Mouse (Mus musculus) left cerebral cortex, postnatal 10 days (tissue): ENCODE results near the gene Fam71e1. TPM values are rescaled to one million over a fixed set of nuclear protein-coding genes. Genes with fewer than 3 reads are reported as not detected.

ENCODE experiments used
- DNase-seq, 2 experiments: peaks; one replicate each; pipeline ENCODE4 v3.0.0; 2021 to 2022; ENCODE audit warnings: low spot score in 2 of 2, mixed read lengths in 1 of 2; ENCODE audit errors: extremely low spot score in 1 of 2
- intact Hi-C: fragments of 180-260 bp; cut with DNase I; formaldehyde crosslinking; loops from one replicate; pipeline ENCODE4 v1.15.1; 2025
- total RNA-seq, 2 experiments: library from RNA; stranded (reverse); gene quantifications; 2 replicates each; pipeline ENCODE4 v1.2.3; 2021

The Fam71e1 gene
- total RNA-seq, 2 experiments from 2014 or later, result 24.4 to 26.8 TPM

DNA sequence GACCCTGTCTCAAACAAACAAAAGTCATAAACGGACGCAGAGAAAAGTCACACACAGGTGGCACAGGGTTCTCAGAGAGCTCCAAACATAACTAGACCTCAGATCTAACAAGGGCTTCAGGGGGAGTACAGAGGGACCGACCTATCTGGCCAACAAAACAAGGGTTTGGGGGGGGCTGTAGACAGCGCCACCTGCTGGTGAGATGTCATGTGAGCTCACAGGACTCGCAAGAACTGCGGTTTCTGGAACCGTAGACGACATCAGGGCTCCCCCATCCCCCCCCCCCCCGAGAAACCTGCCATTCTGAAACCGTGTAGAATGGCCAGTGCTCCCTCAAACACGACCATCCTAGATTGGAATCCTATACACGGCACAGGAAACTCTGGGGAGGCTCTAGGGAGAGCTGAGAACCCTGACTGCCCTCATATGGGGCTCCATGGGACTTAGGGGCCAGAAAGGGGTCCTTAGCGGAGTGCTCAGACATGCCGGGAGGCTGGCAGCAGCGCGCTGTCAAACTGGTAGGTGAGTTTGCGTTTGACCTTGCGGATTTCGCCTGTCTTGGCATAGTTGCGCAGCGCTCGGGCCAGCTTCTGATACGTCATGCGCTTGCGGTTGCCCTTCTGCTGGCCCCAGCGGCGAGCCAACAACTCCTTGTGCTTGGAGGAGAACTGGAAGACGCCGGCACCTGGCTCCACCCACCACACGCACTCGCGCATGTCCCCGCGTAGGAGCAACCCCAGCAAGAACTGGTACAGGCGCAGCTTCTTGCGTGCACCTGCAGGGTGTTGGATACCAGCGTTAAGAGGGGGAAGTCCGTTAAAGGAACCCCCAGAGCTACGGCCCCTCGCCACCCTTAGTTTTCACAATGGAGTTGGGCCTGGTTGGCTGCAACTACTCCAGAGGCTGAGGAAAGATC is 31.4 kb downstream of the Fam71e1 start:
- intact Hi-C loops, result loop anchor here (10.0 kb wide), 1 partner anchor 117 kb away; no protein-coding TSS in a partner anchor
- peak; percentile 53 to 84 for DNase-seq

DNA sequence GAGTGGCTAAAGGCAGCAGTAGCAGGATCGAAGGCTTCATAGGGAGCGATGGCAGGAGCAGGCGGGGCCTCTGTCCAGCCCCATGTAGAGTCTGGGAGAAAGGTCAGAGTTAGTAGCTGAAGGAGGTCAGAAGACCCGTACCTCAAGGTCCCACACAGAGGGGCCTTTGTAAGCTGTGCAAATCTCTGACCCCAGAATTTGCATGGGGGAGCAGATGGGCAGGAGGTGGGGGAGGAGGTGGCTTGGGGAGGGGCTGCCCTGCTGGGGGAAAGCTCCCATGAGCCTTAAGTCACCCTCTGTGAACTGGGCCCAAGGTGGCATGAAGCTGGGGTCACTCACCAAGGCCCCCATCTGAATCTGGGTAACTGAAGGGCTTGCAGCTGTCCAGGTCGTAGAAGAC is 33.1 kb downstream of the Fam71e1 start:
- intact Hi-C loops, result loop anchor here (10.0 kb wide), 1 partner anchor 115 kb away; no protein-coding TSS in a partner anchor
- DNase-seq, result peak in 1 of 2 experiments; percentile 13

DNA sequence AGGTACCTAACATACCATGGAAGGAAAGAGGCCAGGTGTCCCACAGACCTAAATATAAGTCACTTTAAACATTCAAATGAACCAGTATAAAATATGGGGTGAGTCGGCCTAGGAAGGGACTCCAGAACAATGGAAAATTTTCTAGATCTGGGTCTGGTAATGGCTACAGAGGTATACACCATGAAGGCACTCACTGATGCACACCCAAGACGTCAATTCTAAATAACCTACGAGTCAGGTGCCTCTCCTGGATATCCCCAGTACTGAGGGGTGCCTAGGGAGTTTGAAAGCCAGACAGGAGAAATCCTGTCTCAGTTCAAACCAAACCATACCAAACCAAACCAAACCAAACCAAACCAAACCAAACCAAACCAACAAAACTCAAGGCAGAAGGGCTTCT is 34.1 kb downstream of the Fam71e1 start:
- no peak for DNase-seq

DNA sequence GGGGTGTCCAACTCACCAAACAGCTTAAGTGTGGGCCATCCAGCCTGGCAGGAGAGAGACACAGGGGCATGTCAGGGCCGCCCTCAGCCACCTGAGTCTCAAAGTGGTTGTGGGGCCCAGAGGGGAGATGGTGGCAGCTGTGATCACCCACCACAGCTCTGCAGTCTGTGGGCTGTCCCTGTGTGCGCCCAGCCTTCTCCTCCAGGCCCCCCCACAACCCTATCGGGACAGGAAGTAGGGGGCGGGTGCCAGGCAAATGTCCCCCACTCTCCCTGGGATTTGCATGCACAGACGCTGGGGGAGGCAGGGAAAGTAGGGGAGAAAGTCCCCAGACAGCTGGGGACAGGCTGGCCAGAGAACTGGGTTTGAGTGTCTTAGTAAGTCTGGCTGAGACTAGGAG is 34.8 kb downstream of the Fam71e1 start:
- intact Hi-C loops, result no loop called here
- DNase-seq, result peak in 1 of 2 experiments; percentile 20

More for the DNA sequence above, 34.1 kb downstream of the Fam71e1 start:
- intact Hi-C loops, result no loop called here

DNA sequence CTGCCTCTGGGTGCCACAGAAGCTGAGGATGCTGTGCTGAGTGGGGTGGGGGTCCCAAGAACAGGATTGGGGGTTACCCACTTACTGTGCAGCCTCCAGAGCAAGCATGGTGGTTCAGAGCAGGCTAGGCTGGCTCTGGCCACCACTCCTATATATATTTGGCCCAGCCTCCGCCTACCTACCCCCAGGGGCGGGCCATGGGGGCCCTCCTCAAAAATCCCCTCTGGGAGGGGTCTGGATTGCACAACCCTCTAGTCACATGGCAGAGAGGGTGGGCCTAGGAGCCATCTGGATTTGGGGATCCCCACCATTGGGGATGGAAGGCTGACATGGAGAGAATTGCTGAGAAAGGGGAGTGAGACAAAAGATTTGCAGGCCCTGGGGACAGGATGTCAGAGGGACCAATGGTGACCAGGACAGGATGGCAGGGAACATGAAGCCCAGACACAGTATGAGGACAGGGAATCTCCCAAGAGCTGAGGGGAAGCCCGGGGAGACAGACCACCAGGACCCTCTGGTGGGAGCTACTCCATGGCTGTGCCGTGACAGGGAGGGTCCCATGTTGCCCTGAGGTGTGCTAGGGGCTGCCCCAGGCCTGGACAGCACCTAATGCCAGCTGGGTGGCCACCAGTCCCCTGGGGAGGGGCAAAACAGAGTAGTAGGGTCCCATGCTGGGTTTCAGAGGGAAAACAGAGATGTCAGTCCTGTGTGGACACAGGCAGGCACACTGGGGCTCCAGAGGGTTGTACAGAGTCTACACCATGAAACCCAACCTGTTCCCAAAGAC is 35.8 kb downstream of the Fam71e1 start, which contains the start of gene Spib:
Spib (minus strand) TSS at position 126 of the 787 bp plus-strand sequence.
- intact Hi-C loops, result no loop called here
- no peak for DNase-seq

DNA sequence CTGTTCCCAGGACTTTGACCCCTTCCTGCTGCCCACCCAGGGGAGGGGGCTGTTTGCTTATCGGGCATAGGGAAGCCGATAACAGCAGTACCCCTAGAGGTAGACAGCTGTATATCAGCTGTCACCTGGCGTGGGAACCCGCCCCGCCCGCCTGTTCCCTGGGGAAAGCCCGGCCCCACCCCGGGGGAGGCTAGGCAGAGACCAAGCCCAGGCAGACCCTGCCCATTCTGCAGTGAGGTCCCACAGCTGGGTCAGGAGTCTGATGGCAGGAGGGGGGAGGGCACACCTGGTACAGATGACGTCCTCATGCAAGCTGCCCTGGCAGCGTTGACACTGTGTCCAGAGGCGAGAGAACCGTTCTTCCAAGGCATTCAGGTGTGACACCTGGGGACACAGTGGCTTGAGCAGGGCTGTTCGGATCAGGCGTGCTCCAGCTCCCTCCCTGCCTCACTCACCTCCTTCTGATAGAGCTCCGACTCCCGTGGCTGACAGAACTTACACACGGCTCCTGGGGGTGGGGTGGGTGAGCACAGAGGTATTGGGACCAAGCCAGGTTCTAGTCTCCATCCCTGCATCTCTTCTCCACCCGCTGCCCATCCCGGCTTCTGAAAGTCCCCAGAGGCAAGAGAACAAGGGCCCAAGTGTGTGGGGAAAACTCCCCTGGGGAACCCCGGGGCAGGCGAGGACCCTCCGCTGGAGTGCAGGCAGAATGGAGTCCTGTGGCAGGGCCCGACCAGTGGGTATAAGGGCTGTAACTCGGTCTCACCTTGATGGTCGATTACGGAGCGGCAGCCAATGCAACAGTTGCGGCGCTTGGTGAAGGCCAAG is 36.8 kb downstream of the Fam71e1 start:
- intact Hi-C loops, result no loop called here
- DNase-seq, result no peak

DNA sequence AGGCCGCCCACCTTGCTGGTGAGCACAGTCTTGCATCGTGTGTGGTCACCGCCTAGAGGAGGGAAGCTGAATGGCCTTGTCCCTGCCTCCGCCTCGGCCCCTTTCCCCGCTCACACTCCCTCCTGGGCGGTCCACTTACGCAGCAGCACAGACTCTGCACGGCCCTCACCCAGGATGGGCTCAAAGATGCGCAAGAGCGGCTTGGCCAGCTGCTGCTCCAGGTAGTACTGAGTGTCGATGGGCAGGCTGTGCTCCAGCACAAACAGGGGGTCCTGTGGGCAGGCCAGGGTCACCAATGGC is 37.3 kb downstream of the Fam71e1 start:
- intact Hi-C loops, result no loop called here
- no peak for DNase-seq

DNA sequence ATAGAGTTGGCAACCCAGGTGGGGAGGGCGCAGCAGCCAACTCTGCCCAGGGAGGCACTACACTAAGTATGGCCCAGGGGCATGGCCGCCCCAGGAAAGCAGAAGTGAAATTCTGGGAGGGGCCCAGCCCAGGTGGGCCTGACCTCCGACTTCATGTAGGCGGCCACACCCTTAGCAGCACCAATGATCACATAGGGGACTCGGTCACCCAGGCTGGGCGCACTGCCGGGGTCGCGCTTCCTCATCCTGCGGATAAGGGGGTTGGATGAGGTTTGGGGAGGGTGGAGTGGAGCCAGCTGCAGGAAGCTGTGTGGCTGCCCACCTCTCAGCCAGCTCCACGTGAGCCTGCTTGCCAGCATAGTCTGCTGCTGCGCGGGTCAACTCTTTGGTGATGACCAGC is 37.9 kb downstream of the Fam71e1 start:
- DNase-seq, result no peak
- intact Hi-C loops, result no loop called here

DNA sequence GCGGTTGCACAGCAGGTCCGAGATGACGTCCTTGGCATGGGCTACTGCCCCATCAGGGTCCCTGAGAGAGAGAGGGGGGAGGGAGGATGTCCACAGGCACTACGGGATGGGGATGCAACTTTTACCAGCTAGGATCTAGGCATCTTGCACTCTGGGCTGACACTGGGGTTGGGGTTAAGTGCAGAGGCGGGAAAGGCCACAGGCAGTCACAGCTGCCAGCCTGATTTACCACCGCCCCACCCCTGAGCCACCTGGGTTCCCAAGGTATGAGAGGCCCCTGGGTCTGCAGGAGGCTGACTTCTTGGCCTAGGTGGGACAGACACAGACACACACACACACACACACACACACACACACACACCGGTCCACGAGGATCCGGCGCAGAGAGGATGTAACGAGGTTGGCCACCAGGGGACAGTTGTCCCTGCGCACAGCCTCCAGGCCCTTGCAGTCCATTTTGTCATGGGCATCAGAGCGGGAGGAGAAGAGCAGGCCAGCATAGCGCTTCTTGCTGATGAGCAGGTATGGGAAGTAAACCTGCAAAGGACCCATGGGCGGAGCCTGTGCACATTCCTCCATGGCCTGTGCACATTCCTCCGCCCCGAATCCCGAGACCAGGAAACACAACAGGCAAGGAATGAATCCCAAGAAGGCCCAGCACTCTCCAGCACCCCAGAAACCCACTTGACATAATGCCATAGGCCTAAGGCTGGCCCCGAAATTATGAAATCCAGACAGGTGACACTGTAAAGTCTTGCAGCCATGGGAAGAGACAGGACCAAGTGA is 38.5 kb downstream of the Fam71e1 start:
- DNase-seq, result no peak
- intact Hi-C loops, result no loop called here

DNA sequence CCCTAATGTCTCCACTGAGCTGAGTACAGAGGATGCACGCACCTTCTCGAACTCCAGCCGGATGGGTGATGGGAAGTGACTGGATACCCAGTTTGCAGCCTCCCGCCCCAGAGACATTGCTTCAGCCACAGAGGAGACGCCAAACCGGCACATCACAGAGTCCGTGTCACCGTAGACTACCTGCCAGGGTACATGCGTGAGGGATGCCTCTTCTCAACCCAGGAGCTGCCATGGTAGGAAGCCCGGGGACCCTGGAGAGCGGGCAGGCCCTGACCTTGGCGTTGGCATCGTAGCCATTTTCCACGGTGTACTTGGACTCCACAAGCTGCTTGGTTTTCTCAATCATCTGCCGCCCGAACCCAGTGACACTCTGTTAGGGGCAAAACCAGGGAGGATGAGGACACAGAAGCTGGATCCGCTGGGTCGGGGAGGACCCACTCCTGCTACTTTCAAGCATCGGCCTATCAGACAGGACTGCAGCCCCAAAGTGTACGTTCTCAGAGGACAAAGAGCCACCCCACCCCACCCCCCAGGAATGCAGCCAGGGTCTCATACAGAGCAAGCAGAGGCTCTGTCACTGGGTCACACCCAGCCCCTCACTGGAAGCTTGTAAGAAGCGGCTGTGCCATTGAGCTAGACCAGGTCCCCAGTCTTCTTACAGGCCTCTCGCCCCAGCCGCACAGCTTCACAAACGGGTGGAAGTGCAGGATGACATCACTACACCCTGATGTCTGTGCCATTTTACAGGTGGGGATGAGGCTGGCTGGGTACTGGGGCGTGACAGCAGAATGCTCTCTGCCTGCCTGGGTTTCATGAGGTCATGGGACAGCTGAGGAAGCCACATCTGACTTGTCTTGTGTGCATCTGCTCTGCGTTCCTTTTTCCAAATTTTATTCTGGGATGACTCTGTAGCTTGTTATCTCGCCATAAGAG is 39.5 kb downstream of the Fam71e1 start:
- intact Hi-C loops, result no loop called here

DNA sequence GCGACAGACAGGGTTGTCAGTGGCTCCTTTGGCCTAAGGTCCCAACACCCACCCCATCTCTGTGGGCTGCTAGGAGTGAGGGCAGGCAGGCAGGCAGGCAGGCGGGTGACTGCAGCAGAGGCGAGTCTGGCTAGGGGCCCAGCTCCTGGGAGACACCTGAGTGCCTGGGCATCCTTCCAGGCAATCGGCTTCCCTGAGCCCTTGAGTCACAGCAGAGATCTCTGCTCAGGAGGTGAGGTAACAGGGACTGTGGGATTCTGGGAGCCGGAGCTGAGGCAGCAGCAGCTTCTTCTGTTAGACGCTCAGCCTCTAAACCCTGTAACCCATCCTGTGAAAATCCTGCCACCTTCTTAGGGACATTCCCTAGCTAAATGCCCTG is 40.2 kb downstream of the Fam71e1 start:
- DNase-seq, result no peak
- intact Hi-C loops, result no loop called here

More for the DNA sequence above, 39.5 kb downstream of the Fam71e1 start:
- DNase-seq, result no peak

DNA sequence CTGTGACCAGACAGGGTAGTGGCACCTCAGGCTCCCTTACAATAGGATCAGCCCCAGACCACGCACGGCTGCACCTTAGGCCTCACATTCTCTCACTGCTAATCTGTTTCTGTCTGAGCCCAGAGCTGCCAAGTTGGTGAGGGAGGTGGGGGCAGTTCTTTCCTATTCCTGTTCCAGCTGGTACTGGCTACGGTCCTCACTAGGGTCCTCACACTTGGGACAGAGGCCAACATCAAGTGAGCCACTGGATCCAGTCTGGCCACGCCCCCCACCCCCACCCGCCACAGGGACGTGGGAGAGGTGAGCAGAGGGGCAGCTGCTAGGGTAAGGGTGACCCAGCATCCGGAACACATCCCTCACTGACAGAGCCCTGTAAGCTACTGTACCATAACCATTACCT is 40.6 kb downstream of the Fam71e1 start:
- no peak for DNase-seq

DNA sequence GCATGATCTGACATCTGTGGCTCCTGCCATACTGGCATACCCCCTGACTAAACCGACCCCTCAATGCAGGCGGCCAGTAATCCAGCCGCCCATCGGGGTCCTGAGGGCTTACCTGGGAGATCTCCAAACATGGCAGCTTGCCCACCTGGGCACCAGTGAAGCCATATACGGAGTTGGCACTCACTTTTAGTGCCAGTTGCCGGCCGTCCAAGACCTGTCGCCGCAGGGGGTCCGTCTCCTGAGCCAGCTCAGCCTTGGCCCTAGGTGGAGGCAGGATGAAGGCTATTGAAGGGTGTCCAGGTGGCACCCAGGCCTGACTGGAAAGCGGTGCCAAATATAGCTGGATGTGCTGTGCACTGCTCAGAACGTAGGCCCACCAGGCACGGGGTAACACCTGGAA is 41.1 kb downstream of the Fam71e1 start:
- DNase-seq, result no peak
- intact Hi-C loops, result no loop called here

More for the DNA sequence above, 40.6 kb downstream of the Fam71e1 start:
- intact Hi-C loops, result no loop called here

DNA sequence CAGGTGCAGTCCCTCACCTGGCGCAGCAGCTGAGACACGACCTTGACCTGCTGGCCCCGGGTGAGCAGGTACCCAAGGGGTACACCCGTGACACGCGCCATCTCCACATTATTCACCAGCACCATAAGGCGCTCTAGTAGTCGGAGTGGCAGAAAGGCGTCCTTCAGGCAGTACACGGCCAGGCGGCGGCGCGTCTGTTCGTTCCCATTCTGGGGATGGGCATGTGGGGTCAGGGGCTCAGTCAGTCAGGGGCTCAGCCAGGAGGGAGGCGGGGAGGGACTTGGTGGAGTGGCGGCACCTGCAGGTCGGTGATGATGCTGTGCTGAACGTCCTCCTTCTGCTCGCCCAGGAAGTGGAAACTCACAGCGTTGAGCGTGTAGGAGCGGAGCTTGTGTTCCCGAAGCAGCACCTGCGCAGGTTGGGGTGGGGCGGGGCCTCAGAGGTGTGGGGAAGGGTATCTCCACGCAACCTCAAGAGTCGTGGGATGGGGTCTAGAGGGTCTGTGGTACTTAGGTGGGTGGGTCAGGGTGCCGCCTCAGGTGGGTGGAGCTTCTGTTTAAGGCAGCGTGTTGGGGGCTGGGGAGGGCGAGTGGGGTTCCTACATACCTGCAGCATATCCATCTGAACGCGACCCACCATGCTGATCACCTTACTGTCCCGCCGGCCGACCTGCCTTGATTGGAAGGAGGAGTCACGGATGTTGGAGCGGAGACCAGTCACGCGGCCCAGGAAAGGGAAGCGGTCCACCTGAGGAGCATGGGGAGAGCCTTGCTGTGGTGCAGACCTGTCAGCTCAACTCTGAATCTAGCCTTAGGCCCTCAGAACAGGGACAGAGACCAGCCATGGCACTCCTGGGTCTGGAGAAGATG is 42.6 kb downstream of the Fam71e1 start:
- DNase-seq, result no peak
- intact Hi-C loops, result no loop called here

DNA sequence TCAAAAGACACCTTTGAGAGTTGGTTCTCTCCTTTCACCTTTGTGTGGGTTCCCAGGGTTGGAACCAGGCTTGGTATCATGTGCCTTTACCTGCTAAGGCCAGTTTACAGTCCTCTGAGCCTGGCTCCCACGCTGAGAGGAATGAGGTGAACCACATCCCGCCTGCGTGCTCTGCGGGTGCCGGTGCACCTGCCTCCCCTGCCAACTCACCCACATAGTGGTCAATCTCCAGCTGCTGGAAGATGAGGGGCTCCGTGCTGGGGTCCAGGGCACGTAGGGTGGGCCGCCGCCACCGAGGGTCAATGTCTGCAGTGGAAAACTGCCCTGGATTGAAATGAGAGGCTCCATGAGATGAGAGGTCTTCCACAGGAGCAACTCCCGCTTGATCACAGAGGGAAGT is 46.2 kb downstream of the Fam71e1 start:
- no peak for DNase-seq
- intact Hi-C loops, result no loop called here

DNA sequence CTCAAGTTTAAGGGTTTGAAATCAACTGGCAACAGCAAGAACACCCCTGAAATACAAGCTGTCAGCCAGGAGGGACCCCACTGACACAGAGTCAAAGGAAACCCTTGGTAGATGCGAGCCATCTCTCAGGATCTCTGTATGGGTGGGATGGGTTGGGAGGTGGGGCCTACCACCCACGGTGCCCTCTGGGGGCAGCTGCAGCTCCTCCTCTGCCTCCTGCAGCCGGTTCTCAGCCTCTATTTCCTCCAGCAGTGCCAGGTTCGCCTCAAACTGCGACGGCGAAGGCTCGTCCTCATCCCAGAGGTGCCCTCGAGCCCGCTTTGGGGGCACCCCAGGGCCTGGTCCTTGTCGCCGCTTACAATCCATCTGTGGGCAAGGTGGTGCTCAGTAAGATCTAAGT is 46.7 kb downstream of the Fam71e1 start:
- DNase-seq, result no peak
- intact Hi-C loops, result no loop called here
